Mouse (Mus musculus) intestine, postnatal 0 days (tissue): ENCODE measurements around the gene Slc35e1. TPM values are rescaled to one million over a fixed set of nuclear protein-coding genes. Genes with fewer than 3 reads are reported as not detected.

Source experiments
- ATAC-seq: fragments of 200-750 bp; cut with Nextera tagmentation; 2 replicates; pipeline ENCODE4 v1.8.0; 2017; ENCODE audit warnings: mild to moderate bottlenecking, moderate TSS enrichment, moderate library complexity
- H3K27ac ChIP-seq: fragments of 300-500 bp; sonication (generic); 2 replicates; pipeline ENCODE4 v1.5.1; 2014; ENCODE audit warnings: mild to moderate bottlenecking, low read depth, low read length, moderate library complexity
- H3K27me3 ChIP-seq: fragments of 300-500 bp; sonication (generic); replicated peaks from 2 replicates; pipeline ENCODE4 v1.6.1; 2014; ENCODE audit warnings: low read length, mixed read lengths; ENCODE audit not compliant: control insufficient read depth, insufficient read depth
- H3K36me3 ChIP-seq: fragments of 300-500 bp; sonication (generic); 2 replicates; pipeline ENCODE4 v1.6.1; 2014; ENCODE audit warnings: mild to moderate bottlenecking, moderate library complexity; ENCODE audit not compliant: control insufficient read depth, insufficient read depth
- H3K4me1 ChIP-seq: fragments of 300-500 bp; sonication (generic); replicated peaks from 2 replicates; pipeline ENCODE4 v1.6.1; 2014; ENCODE audit warnings: antibody characterized with exemption, low read length, mixed read lengths; ENCODE audit not compliant: control insufficient read depth, insufficient read depth
- H3K4me2 ChIP-seq: fragments of 300-500 bp; sonication (generic); replicated peaks from 2 replicates; pipeline ENCODE4 v1.6.1; 2014; ENCODE audit warnings: low read depth, mild to moderate bottlenecking, moderate library complexity
- H3K4me3 ChIP-seq: fragments of 300-500 bp; sonication (generic); 2 replicates; pipeline ENCODE4 v1.5.1; 2014; ENCODE audit warnings: low read depth, low read length
- H3K9ac ChIP-seq: fragments of 300-500 bp; sonication (generic); 2 replicates; pipeline ENCODE4 v1.6.1; 2014; ENCODE audit warnings: mild to moderate bottlenecking, low read depth, low read length
- H3K9me3 ChIP-seq: fragments of 300-500 bp; sonication (generic); 2 replicates; pipeline ENCODE4 v1.6.1; 2016; ENCODE audit warnings: mixed run types; ENCODE audit not compliant: control insufficient read depth
- CTCF ChIP-seq: sonication (generic); IDR thresholded peaks from 2 replicates; pipeline ENCODE4 v1.5.1; 2016; ENCODE audit warnings: low read depth, mild to moderate bottlenecking, control low read depth, antibody characterized with exemption, moderate library complexity
- WGBS: fragments of 180-500 bp; shearing (Covaris S2); extraction: QIAGEN DNeasy Blood & Tissue Kit; methylation state at CpG from one replicate; pipeline ENCODE4 v1.1.7; 2014; 5-methylcytosine and 5-hydroxymethylcytosine counted together
- polyA plus RNA-seq: library from polyadenylated mRNA; unstranded; fragments of >200 nt; fragmentation: Nextera tagmentation; extraction: Ambion mirVana; gene quantifications from 2 replicates; pipeline ENCODE4 v1.2.1, GENCODE M21; 2015

Slc35e1 gene
- 18.1 and 21.8 TPM in 2 replicates for polyA plus RNA-seq

DNA sequence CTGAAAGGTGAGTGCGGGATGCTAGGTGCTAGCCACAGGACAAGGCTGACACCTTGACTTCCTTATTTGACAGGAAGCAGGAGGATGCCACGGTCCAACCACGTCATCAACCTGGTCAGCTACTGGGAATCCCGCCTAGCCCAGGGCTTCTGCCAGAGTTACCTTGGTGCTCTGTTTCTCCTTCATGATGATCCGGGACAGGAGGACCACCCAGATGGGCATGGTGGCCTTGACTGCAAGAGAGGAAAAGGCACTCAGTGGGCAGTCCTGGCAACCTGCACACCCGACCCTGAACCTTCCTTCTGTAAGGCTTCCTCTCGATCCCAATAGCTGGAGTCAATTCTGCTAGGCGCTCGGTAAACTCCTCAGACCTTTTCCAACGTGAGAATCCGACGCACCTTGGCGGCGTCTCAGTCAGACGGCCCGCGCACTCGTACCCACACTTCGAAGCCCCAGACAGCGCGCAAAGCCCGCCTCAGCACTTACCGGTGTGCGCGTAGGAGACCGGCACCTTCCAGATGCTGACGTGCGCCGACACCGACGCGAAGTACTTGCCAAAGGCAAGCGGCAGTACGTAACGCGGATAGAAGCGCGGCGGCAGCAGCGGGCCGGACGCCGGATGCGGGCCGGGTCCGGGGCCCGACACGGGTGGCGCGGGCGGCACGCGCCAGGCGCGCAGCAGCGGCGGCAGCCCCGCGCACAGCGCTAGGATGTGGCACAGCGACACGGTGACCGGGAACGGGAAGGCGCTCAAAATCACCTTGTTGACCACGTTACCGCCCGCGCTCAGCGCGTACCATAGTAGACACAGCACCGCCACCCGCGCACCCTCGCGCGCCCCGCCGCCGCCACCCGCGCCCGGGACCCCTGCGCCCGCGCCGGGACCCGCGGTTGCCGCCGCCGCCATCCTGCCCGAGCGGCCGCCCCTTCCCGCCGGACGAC is at the start of gene Slc35e1:
Gene Slc35e1, minus strand, starts transcription at position 935 of the 942 bp plus-strand sequence.
- no peak for TF ChIP-seq CTCF
- Histone ChIP-seq H3K27ac (peak within 1 kb of the TSS; percentile 95), H3K9me3 (no peaks in the 10 kb centered on the region), H3K4me1 (peaks cover 2% of the 10 kb centered on the region; the same call in 1 of the 2 replicates), H3K27me3 (no peaks in the 10 kb centered on the region), H3K9ac (peak within 1 kb of the TSS; percentile 94), H3K4me2 (peak within 1 kb of the TSS; percentile 90), H3K36me3 (peaks cover 51% of the 10 kb centered on the region), H3K4me3 (peak within 1 kb of the TSS; percentile 95)
- peak; percentile 19 for ATAC-seq
- WGBS, result under 1% methylated on average over 78 of the region's 98 CpGs

DNA sequence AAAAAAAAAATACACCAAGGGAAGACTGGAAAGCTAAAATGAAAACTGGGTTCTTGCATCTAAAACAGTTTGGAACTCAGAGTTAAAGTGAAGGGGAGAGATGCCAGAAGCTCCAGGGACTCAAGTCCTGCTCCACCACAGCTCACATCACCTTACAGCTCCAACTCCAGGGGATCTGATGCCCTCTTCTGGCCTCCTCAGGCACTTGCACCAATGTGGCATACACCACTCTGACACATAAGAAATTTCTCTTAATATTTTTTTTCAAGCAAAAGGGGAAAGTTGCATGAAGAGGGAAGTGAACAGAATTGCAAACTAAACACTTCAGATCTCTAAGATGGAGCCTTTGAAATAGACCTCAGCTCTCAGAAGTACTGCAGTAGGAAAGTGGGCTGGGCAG is 46.8 kb upstream of the Slc35e1 start:
- no peak for ATAC-seq
- Histone ChIP-seq H3K9me3 (no peaks in the 10 kb centered on the region), H3K9ac (no peak overlapping the region), H3K4me1 (no peaks in the 10 kb centered on the region), H3K27me3 (no peaks in the 10 kb centered on the region), H3K36me3 (no peaks in the 10 kb centered on the region), H3K27ac (no peak overlapping the region), H3K4me2 (no peak overlapping the region), H3K4me3 (no peak overlapping the region)
- TF ChIP-seq CTCF, result peak; percentile 57

DNA sequence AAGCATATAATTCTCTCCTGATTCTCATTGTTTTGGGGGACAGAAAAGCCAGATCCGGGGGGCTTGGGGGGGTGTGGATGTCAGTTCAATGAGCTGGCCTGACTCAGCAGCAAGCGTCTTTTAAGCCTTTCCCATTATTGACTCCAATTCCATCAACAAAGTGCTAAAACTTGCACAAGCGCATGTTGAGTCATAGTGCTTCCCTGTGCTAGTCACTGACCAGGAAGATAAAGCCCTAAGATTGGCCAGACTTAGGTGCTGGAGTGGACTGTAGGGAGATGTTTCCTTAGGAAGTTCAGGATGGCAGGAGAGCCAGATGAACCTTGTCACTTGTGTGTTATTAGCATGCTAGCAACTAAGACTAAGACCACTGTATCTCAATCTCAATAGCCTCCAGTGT is 42.5 kb upstream of the Slc35e1 start:
- WGBS, result 83% methylated on average over 3 of the region's 3 CpGs
- no peak for TF ChIP-seq CTCF

DNA sequence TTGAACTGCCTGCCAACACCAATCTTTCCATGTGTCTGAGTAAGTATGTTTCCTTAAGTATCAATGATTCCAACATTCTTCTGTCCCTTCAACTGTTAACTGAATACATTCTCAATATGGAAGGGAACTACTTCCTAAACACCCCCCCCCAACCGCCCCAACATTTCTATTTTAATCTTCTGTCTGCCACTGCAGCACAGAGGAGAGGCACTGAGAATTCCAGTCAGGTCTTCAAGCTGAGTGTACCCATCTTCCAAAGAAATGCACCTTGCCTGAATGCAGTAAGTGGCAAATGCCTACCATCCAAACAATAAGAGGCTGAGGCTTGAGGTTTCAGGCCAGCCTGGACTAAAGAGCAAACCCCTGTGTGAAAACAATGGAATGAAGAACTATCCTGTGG is 39.7 kb upstream of the Slc35e1 start:
- ATAC-seq, result no peak
- no peaks in the 10 kb centered on the region for H3K36me3 ChIP-seq
- 91% methylated on average over 1 of the region's 1 CpGs for WGBS

More for the DNA sequence above, 42.5 kb upstream of the Slc35e1 start:
- Histone ChIP-seq H3K36me3 (no peaks in the 10 kb centered on the region), H3K4me2 (no peak overlapping the region), H3K9me3 (no peaks in the 10 kb centered on the region), H3K9ac (no peak overlapping the region), H3K4me3 (no peak overlapping the region), H3K27ac (no peak overlapping the region), H3K27me3 (no peaks in the 10 kb centered on the region), H3K4me1 (no peaks in the 10 kb centered on the region)
- ATAC-seq, result no peak

DNA sequence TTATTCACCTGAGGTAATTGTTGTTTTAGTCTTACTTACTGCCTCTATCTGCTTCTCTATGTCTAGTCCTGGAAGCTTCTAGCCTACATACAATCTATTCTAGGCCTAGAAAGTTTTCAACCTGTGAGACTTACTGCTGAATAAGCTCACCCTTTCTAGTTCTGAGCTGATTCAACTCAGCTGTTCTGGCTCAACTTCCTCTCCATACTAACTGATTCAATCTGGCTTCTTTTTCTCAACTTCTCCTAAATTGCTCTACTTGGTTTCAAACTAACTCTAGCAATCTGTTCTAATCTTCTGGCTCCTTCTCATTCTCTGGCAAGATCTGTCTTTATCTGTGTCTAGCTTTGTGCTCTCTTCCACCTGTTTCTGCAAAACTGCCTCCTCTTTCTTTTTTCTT is 29.5 kb upstream of the Slc35e1 start:
- Histone ChIP-seq H3K4me3 (no peak overlapping the region), H3K4me2 (no peak overlapping the region), H3K4me1 (no peaks in the 10 kb centered on the region), H3K9ac (no peak overlapping the region), H3K36me3 (no peaks in the 10 kb centered on the region; the same call in 1 of the 2 replicates), H3K9me3 (no peaks in the 10 kb centered on the region), H3K27ac (no peak overlapping the region), H3K27me3 (no peaks in the 10 kb centered on the region)
- ATAC-seq, result no peak
- no peak for TF ChIP-seq CTCF

More for the DNA sequence above, 39.7 kb upstream of the Slc35e1 start:
- H3K9ac ChIP-seq, result no peak overlapping the region
- no peak overlapping the region for H3K4me3 ChIP-seq
- H3K4me2 ChIP-seq, result no peak overlapping the region
- H3K27ac ChIP-seq, result no peak overlapping the region
- no peaks in the 10 kb centered on the region for H3K27me3 ChIP-seq
- no peaks in the 10 kb centered on the region for H3K4me1 ChIP-seq
- H3K9me3 ChIP-seq, result no peaks in the 10 kb centered on the region
- TF ChIP-seq CTCF, result no peak

DNA sequence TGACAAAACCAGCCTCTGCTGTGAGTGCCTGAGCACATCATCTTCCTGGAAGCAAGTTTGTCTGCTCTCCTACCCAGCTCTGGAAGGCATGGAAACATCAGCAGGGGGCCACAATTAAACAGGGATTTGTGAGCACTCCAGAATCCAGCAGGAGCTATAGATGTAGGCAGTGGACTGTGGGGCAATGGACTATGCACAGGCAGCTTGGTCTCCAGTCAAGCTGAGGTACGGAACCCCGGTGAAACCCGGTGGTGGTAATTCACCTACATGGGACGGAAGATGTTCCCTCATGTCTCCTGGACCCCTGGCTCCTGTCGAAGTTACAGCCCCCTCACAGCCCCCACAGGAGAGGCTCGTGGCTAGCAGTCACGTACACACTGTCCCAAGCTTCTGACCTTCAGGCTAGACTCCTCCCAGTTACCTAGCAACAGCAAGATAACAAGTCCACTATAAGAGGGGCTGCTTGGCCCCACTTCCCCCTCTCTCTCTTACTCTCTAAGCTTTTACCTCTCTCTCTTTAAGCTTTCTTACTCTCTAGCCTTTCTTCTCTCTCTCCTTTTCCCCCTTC is 25.1 kb upstream of the Slc35e1 start:
- no peaks in the 10 kb centered on the region for H3K36me3 ChIP-seq
- H3K27ac ChIP-seq, result no peak overlapping the region
- 57% methylated on average over 7 of the region's 7 CpGs for WGBS
- H3K4me2 ChIP-seq, result no peak overlapping the region
- no peak for TF ChIP-seq CTCF
- H3K9me3 ChIP-seq, result no peaks in the 10 kb centered on the region
- no peaks in the 10 kb centered on the region for H3K4me1 ChIP-seq
- ATAC-seq, result no peak
- H3K4me3 ChIP-seq, result no peak overlapping the region
- no peak overlapping the region for H3K9ac ChIP-seq
- no peaks in the 10 kb centered on the region for H3K27me3 ChIP-seq
